Mouse (Mus musculus) left cerebral cortex, adult 18-20 months (tissue): Measurements from ENCODE around the gene Fam129a. TPM values are rescaled to one million over a fixed set of nuclear protein-coding genes. Genes with fewer than 3 reads are reported as not detected.
A peak's percentile ranks its signal among the peaks of the same experiment; 100 is the strongest.

Experiments
- DNase-seq, 2 experiments: peaks; one replicate each; pipeline ENCODE4 v3.0.0; 2021 to 2022; ENCODE audit warnings: low spot score in 2 of 2, mixed read lengths in 1 of 2
- total RNA-seq, 2 experiments: library from RNA; stranded (reverse); gene quantifications; 2 replicates each; pipeline ENCODE4 v1.2.3; 2021

Fam129a gene
- total RNA-seq, 2 experiments from 2014 or later = 1.4 to 1.5 TPM

GRCm38 (mm10) chr1:151624442-151625226, 53.6 kb downstream of the Fam129a start:
- DNase-seq = no peak

GRCm38 (mm10) chr1:151625260-151625659, 54.3 kb downstream of the Fam129a start:
- DNase-seq = no peak

- no peak for DNase-seq
Observed at GRCm38 (mm10) chr1:151625690-151626089, 54.7 kb downstream of the Fam129a start.

GRCm38 (mm10) chr1:151626631-151627030, 55.6 kb downstream of the Fam129a start:
- no peak for DNase-seq

GRCm38 (mm10) chr1:151627141-151627540, 56.2 kb downstream of the Fam129a start:
- no peak for DNase-seq

- DNase-seq = no peak
Observed at GRCm38 (mm10) chr1:151629591-151630250, 58.7 kb downstream of the Fam129a start.

- no peak for DNase-seq
Observed at GRCm38 (mm10) chr1:151630251-151630628, 59.3 kb downstream of the Fam129a start.

- DNase-seq = no peak
Observed at GRCm38 (mm10) chr1:151631061-151631460, 60.1 kb downstream of the Fam129a start.

GRCm38 (mm10) chr1:151631703-151632294, 60.8 kb downstream of the Fam129a start:
- DNase-seq = no peak

- no peak for DNase-seq
Observed at GRCm38 (mm10) chr1:151632567-151633356, 61.8 kb downstream of the Fam129a start.

GRCm38 (mm10) chr1:151636637-151637036, 65.7 kb downstream of the Fam129a start:
- no peak for DNase-seq

- no peak for DNase-seq
Observed at GRCm38 (mm10) chr1:151637351-151637922, 66.5 kb downstream of the Fam129a start.

- no peak for DNase-seq
Observed at GRCm38 (mm10) chr1:151638357-151638756, 67.4 kb downstream of the Fam129a start.

- no peak for DNase-seq
Observed at GRCm38 (mm10) chr1:151638770-151639169, 67.8 kb downstream of the Fam129a start.

GRCm38 (mm10) chr1:151646380-151646779, 75.4 kb downstream of the Fam129a start:
- no peak for DNase-seq

- DNase-seq = no peak
Observed at GRCm38 (mm10) chr1:151648099-151648498, 77.1 kb downstream of the Fam129a start.

- peak in 1 of 2 experiments; percentile 6 for DNase-seq
Observed at GRCm38 (mm10) chr1:151657042-151657605, 86.1 kb downstream of the Fam129a start.

- no peak for DNase-seq
Observed at GRCm38 (mm10) chr1:151658291-151658830, 87.4 kb downstream of the Fam129a start.

- no peak for DNase-seq
Observed at GRCm38 (mm10) chr1:151659636-151660035, 88.7 kb downstream of the Fam129a start.

GRCm38 (mm10) chr1:151660251-151660650, 89.3 kb downstream of the Fam129a start:
- no peak for DNase-seq
